Mouse (Mus musculus) kidney, embryonic 16.5 days (tissue): ENCODE measurements around the gene Thpo. TPM values are rescaled to one million over a fixed set of nuclear protein-coding genes. Genes with fewer than 3 reads are reported as not detected.
A peak's percentile ranks its signal among the peaks of the same experiment; 100 is the strongest.

Experiments
- ATAC-seq: fragments of 200-750 bp; cut with Nextera tagmentation; 2 replicates; pipeline ENCODE4 v1.8.0; 2017; ENCODE audit warnings: moderate TSS enrichment; ENCODE audit not compliant: low FRiP score, low TSS enrichment
- H3K27ac ChIP-seq: fragments of 300-500 bp; sonication (generic); 2 replicates; pipeline ENCODE4 v1.5.1; 2014; ENCODE audit warnings: low read length
- H3K27me3 ChIP-seq: fragments of 300-500 bp; sonication (generic); 2 replicates; pipeline ENCODE4 v1.6.1; 2014; ENCODE audit warnings: low read length, control low read depth, mixed read lengths; ENCODE audit not compliant: insufficient read depth
- H3K36me3 ChIP-seq: fragments of 300-500 bp; sonication (generic); 2 replicates; pipeline ENCODE4 v1.6.1; 2014; ENCODE audit warnings: low read length, control low read depth, mixed read lengths; ENCODE audit not compliant: insufficient read depth
- H3K4me1 ChIP-seq: fragments of 300-500 bp; sonication (generic); 2 replicates; pipeline ENCODE4 v1.6.1; 2014; ENCODE audit warnings: low read length, control low read depth, mixed read lengths; ENCODE audit not compliant: insufficient read depth
- H3K4me2 ChIP-seq: fragments of 300-500 bp; sonication (generic); replicated peaks from 2 replicates; pipeline ENCODE4 v1.6.1; 2014; ENCODE audit warnings: low read depth, low read length
- H3K4me3 ChIP-seq: fragments of 300-500 bp; sonication (generic); 2 replicates; pipeline ENCODE4 v1.5.1; 2014; ENCODE audit warnings: mild to moderate bottlenecking, low read length
- H3K9ac ChIP-seq: fragments of 300-500 bp; sonication (generic); replicated peaks from 2 replicates; pipeline ENCODE4 v1.6.1; 2014; ENCODE audit warnings: low read length
- H3K9me3 ChIP-seq: fragments of 300-500 bp; sonication (generic); 2 replicates; pipeline ENCODE4 v1.6.1; 2016; ENCODE audit warnings: low read length, control low read depth
- WGBS: fragments of 180-500 bp; shearing (Covaris S2); extraction: QIAGEN DNeasy Blood & Tissue Kit; methylation state at CpG from one replicate; pipeline ENCODE4 v1.1.7; 2014; 5-methylcytosine and 5-hydroxymethylcytosine counted together
- polyA plus RNA-seq: library from polyadenylated mRNA; unstranded; fragments of >200 nt; fragmentation: Nextera tagmentation; extraction: Ambion mirVana; gene quantifications from 2 replicates; pipeline ENCODE4 v1.2.1, GENCODE M21; 2015

Thpo gene
- polyA plus RNA-seq, 1 experiment from 2014 or later = 1.2 TPM

GRCm38 (mm10) chr16:20708220-20708938, 25.9 kb downstream of the Thpo start:
- WGBS = 90% methylated on average over 21 of the region's 21 CpGs
- Histone ChIP-seq H3K4me3 (no peak overlapping the region), H3K4me1 (no peaks in the 10 kb centered on the region), H3K36me3 (peaks cover 38% of the 10 kb centered on the region), H3K9me3 (no peaks in the 10 kb centered on the region), H3K9ac (no peak overlapping the region), H3K27me3 (no peaks in the 10 kb centered on the region), H3K27ac (no peak overlapping the region), H3K4me2 (no peak overlapping the region)
- no peak for ATAC-seq

- ATAC-seq = no peak
- no peak overlapping the region for H3K27ac ChIP-seq
Observed at GRCm38 (mm10) chr16:20706407-20707055, 27.8 kb downstream of the Thpo start.

GRCm38 (mm10) chr16:20705786-20706185, 28.5 kb downstream of the Thpo start:
- H3K36me3 ChIP-seq = peaks cover 16% of the 10 kb centered on the region
- H3K27ac ChIP-seq = no peak overlapping the region
- no peak for ATAC-seq

More at GRCm38 (mm10) chr16:20706407-20707055, 27.8 kb downstream of the Thpo start:
- H3K4me1 ChIP-seq = peaks cover 12% of the 10 kb centered on the region
- no peak overlapping the region for H3K4me2 ChIP-seq
- no peak overlapping the region for H3K9ac ChIP-seq
- H3K9me3 ChIP-seq = no peaks in the 10 kb centered on the region
- WGBS = 83% methylated on average over 2 of the region's 2 CpGs
- no peak overlapping the region for H3K4me3 ChIP-seq
- H3K36me3 ChIP-seq = peaks cover 24% of the 10 kb centered on the region
- H3K27me3 ChIP-seq = no peaks in the 10 kb centered on the region

GRCm38 (mm10) chr16:20703699-20704400, 30.5 kb downstream of the Thpo start:
- Histone ChIP-seq H3K4me3 (no peak overlapping the region), H3K4me1 (peaks cover 17% of the 10 kb centered on the region), H3K27me3 (no peaks in the 10 kb centered on the region), H3K9ac (no peak overlapping the region), H3K9me3 (no peaks in the 10 kb centered on the region), H3K27ac (no peak overlapping the region), H3K36me3 (peaks cover 15% of the 10 kb centered on the region), H3K4me2 (no peak overlapping the region)
- no peak for ATAC-seq
- 89% methylated on average over 6 of the region's 6 CpGs for WGBS

More at GRCm38 (mm10) chr16:20705786-20706185, 28.5 kb downstream of the Thpo start:
- Histone ChIP-seq H3K9ac (no peak overlapping the region), H3K9me3 (no peaks in the 10 kb centered on the region), H3K4me3 (no peak overlapping the region), H3K4me2 (no peak overlapping the region), H3K4me1 (peaks cover 17% of the 10 kb centered on the region), H3K27me3 (no peaks in the 10 kb centered on the region)
- WGBS = 84% methylated on average over 3 of the region's 3 CpGs

GRCm38 (mm10) chr16:20703071-20703470, 31.2 kb downstream of the Thpo start:
- H3K4me3 ChIP-seq = no peak overlapping the region
- H3K27me3 ChIP-seq = no peaks in the 10 kb centered on the region
- no peak overlapping the region for H3K9ac ChIP-seq
- no peak for ATAC-seq
- peaks cover 12% of the 10 kb centered on the region for H3K36me3 ChIP-seq
- no peak overlapping the region for H3K27ac ChIP-seq
- WGBS = 88% methylated on average over 10 of the region's 10 CpGs
- H3K4me2 ChIP-seq = no peak overlapping the region
- peaks cover 17% of the 10 kb centered on the region for H3K4me1 ChIP-seq
- no peaks in the 10 kb centered on the region for H3K9me3 ChIP-seq

- Histone ChIP-seq H3K9ac (peak overlapping the region; percentile 64; the same call in 1 of the 2 replicates), H3K4me2 (peak overlapping the region; percentile 32), H3K4me1 (peaks cover 17% of the 10 kb centered on the region), H3K9me3 (no peaks in the 10 kb centered on the region), H3K36me3 (peaks cover 7% of the 10 kb centered on the region), H3K27ac (peak overlapping the region; percentile 84), H3K27me3 (no peaks in the 10 kb centered on the region), H3K4me3 (no peak overlapping the region)
- WGBS = 5% methylated on average over 8 of the region's 8 CpGs
- ATAC-seq = peak; percentile 73
Observed at GRCm38 (mm10) chr16:20702522-20702893, 31.8 kb downstream of the Thpo start.

GRCm38 (mm10) chr16:20701729-20702521, 32.4 kb downstream of the Thpo start:
- 16% methylated on average over 12 of the region's 12 CpGs for WGBS
- H3K4me3 ChIP-seq = no peak overlapping the region
- H3K36me3 ChIP-seq = peaks cover 4% of the 10 kb centered on the region; the same call in 1 of the 2 replicates
- H3K9ac ChIP-seq = peak overlapping the region; percentile 64
- H3K27ac ChIP-seq = peak overlapping the region; percentile 84
- H3K4me1 ChIP-seq = peaks cover 17% of the 10 kb centered on the region
- no peaks in the 10 kb centered on the region for H3K9me3 ChIP-seq
- peak overlapping the region; percentile 32 for H3K4me2 ChIP-seq
- H3K27me3 ChIP-seq = no peaks in the 10 kb centered on the region
- peak; percentile 56 for ATAC-seq

- H3K36me3 ChIP-seq = peaks cover 4% of the 10 kb centered on the region; the same call in 1 of the 2 replicates
- no peaks in the 10 kb centered on the region for H3K9me3 ChIP-seq
- peak overlapping the region; percentile 84 for H3K27ac ChIP-seq
- no peak overlapping the region for H3K4me3 ChIP-seq
- H3K27me3 ChIP-seq = no peaks in the 10 kb centered on the region
- peaks cover 18% of the 10 kb centered on the region for H3K4me1 ChIP-seq
- 30% methylated on average over 7 of the region's 7 CpGs for WGBS
- peak overlapping the region; percentile 64 for H3K9ac ChIP-seq
- no peak overlapping the region for H3K4me2 ChIP-seq
- peak; percentile 72 for ATAC-seq
Observed at GRCm38 (mm10) chr16:20701316-20701715, 33.0 kb downstream of the Thpo start.

- Histone ChIP-seq H3K4me2 (no peak overlapping the region), H3K27ac (no peak overlapping the region), H3K36me3 (no peaks in the 10 kb centered on the region), H3K9ac (no peak overlapping the region), H3K4me3 (no peak overlapping the region), H3K9me3 (no peaks in the 10 kb centered on the region), H3K27me3 (no peaks in the 10 kb centered on the region), H3K4me1 (peaks cover 30% of the 10 kb centered on the region)
- no peak for ATAC-seq
- WGBS = 51% methylated on average over 5 of the region's 5 CpGs
Observed at GRCm38 (mm10) chr16:20700036-20700435, 34.3 kb downstream of the Thpo start.
